Mouse (Mus musculus): ENCODE data around the gene Olfr1006. TPM values are rescaled to one million over a fixed set of nuclear protein-coding genes. Genes with fewer than 3 reads are reported as not detected.
"Not testable (repeated sequence)": the region's sequence is repeated elsewhere in the genome, so short reads cannot be mapped to it uniquely, and the experiment has no call there.

The Olfr1006 gene
- total RNA-seq (2015; ENCODE audit: low replicate concordance): not detected in 2 replicates
- total RNA-seq (2017; ENCODE audit: low replicate concordance): not detected in 2 replicates

DNA sequence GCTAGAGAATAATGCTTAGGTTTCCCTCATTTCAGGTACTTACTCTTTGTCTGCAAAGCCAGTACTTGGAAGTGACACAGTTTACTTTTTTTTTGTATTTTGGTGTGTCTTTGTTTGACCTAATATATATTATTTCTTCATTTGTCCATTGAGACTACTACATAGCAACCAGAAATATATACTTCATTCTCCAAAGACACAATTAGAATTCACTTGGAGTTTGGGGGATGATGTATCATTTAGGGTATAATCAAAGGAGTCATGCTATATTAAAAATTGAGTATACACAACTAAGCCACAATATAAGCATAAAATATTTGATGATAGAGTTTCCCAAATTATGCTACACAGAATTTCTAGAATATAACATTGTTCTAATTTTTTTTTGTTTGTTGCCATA, at the start of gene Olfr1006:
Olfr1006 (minus strand) TSS at position 101 of the 400 bp plus-strand sequence.
- ATAC-seq (replicated peaks; ENCODE audit: low FRiP score, poor library complexity, severe bottlenecking): no peak

DNA sequence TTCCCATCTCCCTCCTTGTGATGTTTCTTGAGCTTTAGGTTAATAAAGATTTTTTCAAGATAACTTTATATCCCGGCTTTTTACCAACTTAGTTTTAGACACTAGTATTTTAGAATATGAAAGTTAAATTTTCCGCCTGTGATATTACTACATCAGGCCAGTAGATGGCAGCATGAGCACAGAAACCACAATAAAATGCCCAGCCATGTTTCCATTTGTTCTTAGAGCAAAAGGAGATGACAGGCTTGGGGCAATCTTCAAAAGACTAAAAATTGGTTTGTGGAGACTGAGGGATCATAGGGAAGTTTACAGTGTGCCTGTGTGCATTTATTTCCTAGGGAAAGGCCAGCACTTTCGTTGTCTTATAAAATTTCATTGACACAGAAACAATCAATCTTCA, 47.2 kb upstream of the Olfr1006 start:
- no peak for ATAC-seq (replicated peaks; ENCODE audit: low FRiP score, poor library complexity, severe bottlenecking)

DNA sequence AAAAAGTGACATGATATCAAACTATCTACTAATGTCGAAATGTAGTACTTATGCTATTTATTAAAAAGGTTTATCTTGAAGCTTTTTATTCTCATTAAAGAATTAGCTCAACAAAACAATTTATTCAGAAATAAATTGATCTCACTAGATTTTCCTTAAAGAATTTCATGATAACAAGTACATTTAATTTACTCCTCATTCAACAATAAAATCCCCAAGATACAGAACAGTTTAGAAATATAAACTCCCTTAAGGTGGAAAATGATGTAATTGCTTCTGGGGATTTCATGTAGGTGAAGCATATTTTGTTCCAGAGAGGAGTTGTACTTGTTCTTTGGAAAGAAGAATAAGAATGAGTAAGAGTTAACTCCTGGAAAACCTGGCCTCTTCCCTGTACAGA, 36.6 kb upstream of the Olfr1006 start, which contains the start of gene Olfr1009:
Olfr1009 (plus strand) TSS at position 301 of the 400 bp plus-strand sequence.
- no peak for ATAC-seq (replicated peaks; ENCODE audit: low FRiP score, poor library complexity, severe bottlenecking)

DNA sequence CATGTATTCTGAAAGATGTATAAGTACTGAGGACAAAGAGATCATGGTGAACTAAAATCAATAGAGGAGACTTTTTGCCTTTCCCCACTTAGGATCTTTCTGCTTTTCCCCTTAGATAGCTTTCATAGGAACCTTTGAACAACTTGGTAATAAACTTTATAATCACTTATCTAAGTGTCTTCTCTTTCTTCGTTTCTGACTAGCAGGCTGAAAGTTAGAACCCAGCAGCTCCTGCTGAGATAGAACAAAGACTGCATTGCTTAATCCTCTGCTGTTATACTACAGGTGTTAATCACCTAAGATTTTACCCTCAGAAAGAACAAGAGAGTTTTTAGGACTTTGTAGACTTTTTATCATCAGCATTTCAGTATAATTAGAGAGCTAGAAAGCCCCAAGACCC, 32.6 kb upstream of the Olfr1006 start:
- ATAC-seq (replicated peaks; ENCODE audit: low FRiP score, poor library complexity, severe bottlenecking): no peak

DNA sequence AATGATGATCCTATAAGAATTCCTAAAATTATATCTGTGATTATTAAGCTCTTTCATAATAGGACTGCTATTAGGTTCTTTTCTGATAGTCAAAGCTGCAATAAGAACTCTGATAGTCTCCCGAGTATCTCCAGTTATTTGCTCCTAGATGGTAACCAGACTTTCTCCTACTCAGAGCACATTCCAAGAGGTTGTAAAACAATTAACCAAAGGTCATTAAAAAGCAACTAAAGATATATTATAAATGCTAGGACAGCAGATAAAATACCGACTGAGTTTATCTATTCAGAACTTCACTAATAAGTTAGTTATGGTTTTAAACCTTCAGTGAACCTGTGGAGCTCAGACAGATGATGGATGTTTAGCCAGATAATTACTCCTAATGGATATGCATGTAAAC, 32.1 kb upstream of the Olfr1006 start:
- not testable (repeated sequence) for ATAC-seq (replicated peaks; ENCODE audit: low FRiP score, poor library complexity, severe bottlenecking)

DNA sequence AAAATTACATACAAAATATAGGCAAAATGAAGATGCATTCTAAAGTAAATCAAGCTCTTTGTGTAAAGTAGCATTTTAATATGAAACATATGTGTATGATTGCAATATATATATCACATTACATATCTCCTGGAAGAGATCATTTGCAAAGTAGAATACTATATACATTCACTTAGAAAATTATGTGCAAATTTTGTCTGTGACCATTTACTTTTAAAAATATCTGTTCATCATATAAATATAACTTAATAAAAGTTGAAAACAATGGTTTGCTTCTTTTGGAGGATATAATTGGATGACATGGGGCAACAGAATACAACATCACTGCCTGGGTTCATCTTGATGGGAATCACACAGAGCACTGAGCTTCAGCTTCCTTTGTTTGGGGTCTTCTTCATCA, 10.6 kb upstream of the Olfr1006 start, which contains the start of gene Olfr1008:
Olfr1008 (plus strand) TSS at position 301 of the 400 bp plus-strand sequence.
- ATAC-seq (replicated peaks; ENCODE audit: low FRiP score, poor library complexity, severe bottlenecking): no peak

DNA sequence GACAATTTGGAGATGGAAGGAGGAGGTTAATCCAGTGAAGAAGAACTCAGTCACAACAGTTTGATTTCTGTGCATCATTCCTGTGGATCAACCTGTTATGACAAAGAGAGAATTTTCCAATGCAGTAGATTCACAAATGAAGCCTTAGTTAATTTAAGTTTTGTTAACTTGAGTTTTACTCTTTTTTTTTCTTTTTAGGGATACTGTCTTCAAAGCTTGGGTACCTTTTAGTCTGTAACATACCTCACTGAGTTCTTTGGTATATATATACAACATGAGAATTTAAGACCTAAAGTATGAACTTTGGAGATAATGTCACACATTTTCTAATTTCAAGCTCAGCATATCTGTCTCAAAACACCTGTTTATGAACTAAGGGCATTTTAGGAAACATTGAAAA, 14.2 kb downstream of the Olfr1006 start, which contains the start of gene Olfr154:
Olfr154 (minus strand) TSS at position 101 of the 400 bp plus-strand sequence.
- not testable (repeated sequence) for ATAC-seq (replicated peaks; ENCODE audit: low FRiP score, poor library complexity, severe bottlenecking)

DNA sequence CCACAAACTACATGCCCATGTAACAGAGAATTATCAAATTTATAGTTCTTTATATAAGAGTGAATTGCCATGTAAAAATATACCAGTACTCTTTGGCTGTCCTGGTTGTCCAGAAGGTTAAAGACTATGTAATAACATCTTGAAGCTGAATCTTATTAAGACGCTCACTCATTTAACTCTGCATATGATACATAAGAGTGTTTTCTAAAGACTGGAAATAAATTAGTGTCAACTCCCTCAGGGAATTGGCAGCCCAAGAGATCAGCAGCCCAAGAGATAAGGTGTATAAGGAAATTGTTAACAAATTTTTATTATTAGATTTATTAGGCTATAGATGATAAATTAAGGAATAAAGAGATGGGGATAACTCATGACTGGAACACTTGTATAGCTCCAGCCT, 28.0 kb downstream of the Olfr1006 start, which contains the start of gene Olfr1002:
Olfr1002 (minus strand) TSS at position 101 of the 400 bp plus-strand sequence.
- ATAC-seq (replicated peaks; ENCODE audit: low FRiP score, poor library complexity, severe bottlenecking): no peak

Other genes starting within 250 kb of the Olfr1006 start
- not detected in 2 replicates for gene Olfr994, start 242.3 kb downstream of the Olfr1006 start, total RNA-seq (2015; ENCODE audit: low replicate concordance)
- not detected in 2 replicates for gene Olfr994, start 242.3 kb downstream of the Olfr1006 start, total RNA-seq (2017; ENCODE audit: low replicate concordance)
- gene Olfr995, start 235.1 kb downstream of the Olfr1006 start, total RNA-seq (2015; ENCODE audit: low replicate concordance): not detected in 2 replicates
- gene Olfr995, start 235.1 kb downstream of the Olfr1006 start, total RNA-seq (2017; ENCODE audit: low replicate concordance): not detected in 2 replicates
- not detected in 2 replicates for gene 4833423E24Rik, start 159.7 kb downstream of the Olfr1006 start, total RNA-seq (2015; ENCODE audit: low replicate concordance)
- gene 4833423E24Rik, start 159.7 kb downstream of the Olfr1006 start, total RNA-seq (2017; ENCODE audit: low replicate concordance): not detected in 2 replicates
- gene Olfr996, start 99.6 kb downstream of the Olfr1006 start, total RNA-seq (2015; ENCODE audit: low replicate concordance): not detected in 2 replicates
- not detected in 2 replicates for gene Olfr996, start 99.6 kb downstream of the Olfr1006 start, total RNA-seq (2017; ENCODE audit: low replicate concordance)
- gene Olfr998, start 89.8 kb downstream of the Olfr1006 start, total RNA-seq (2015; ENCODE audit: low replicate concordance): not detected in 2 replicates
- not detected in 2 replicates for gene Olfr998, start 89.8 kb downstream of the Olfr1006 start, total RNA-seq (2017; ENCODE audit: low replicate concordance)
- not detected in 2 replicates for gene Olfr1000, start 66.9 kb downstream of the Olfr1006 start, total RNA-seq (2015; ENCODE audit: low replicate concordance)
- gene Olfr1000, start 66.9 kb downstream of the Olfr1006 start, total RNA-seq (2017; ENCODE audit: low replicate concordance): not detected in 2 replicates
- not detected in 2 replicates for gene Olfr1002, start 28.1 kb downstream of the Olfr1006 start, total RNA-seq (2015; ENCODE audit: low replicate concordance)
- not detected in 2 replicates for gene Olfr1002, start 28.1 kb downstream of the Olfr1006 start, total RNA-seq (2017; ENCODE audit: low replicate concordance)
- not detected in 2 replicates for gene Olfr154, start 14.3 kb downstream of the Olfr1006 start, total RNA-seq (2015; ENCODE audit: low replicate concordance)
- not detected in 2 replicates for gene Olfr154, start 14.3 kb downstream of the Olfr1006 start, total RNA-seq (2017; ENCODE audit: low replicate concordance)
- gene Olfr1008, start 10.7 kb upstream of the Olfr1006 start, total RNA-seq (2015; ENCODE audit: low replicate concordance): not detected in 2 replicates
- gene Olfr1008, start 10.7 kb upstream of the Olfr1006 start, total RNA-seq (2017; ENCODE audit: low replicate concordance): not detected in 2 replicates
- not detected in 2 replicates for gene Olfr1009, start 36.7 kb upstream of the Olfr1006 start, total RNA-seq (2015; ENCODE audit: low replicate concordance)
- gene Olfr1009, start 36.7 kb upstream of the Olfr1006 start, total RNA-seq (2017; ENCODE audit: low replicate concordance): not detected in 2 replicates
- gene Olfr1012, start 84.0 kb upstream of the Olfr1006 start, total RNA-seq (2015; ENCODE audit: low replicate concordance): not detected in 2 replicates
- not detected in 2 replicates for gene Olfr1012, start 84.0 kb upstream of the Olfr1006 start, total RNA-seq (2017; ENCODE audit: low replicate concordance)
- gene Olfr1013, start 88.3 kb upstream of the Olfr1006 start, total RNA-seq (2015; ENCODE audit: low replicate concordance): not detected in 2 replicates
- not detected in 2 replicates for gene Olfr1013, start 88.3 kb upstream of the Olfr1006 start, total RNA-seq (2017; ENCODE audit: low replicate concordance)
- gene Olfr1014, start 93.9 kb upstream of the Olfr1006 start, total RNA-seq (2015; ENCODE audit: low replicate concordance): not detected in 2 replicates
- not detected in 2 replicates for gene Olfr1014, start 93.9 kb upstream of the Olfr1006 start, total RNA-seq (2017; ENCODE audit: low replicate concordance)
- gene Olfr1015, start 103.2 kb upstream of the Olfr1006 start, total RNA-seq (2015; ENCODE audit: low replicate concordance): not detected in 2 replicates
- not detected in 2 replicates for gene Olfr1015, start 103.2 kb upstream of the Olfr1006 start, total RNA-seq (2017; ENCODE audit: low replicate concordance)
- gene Olfr1016, start 123.8 kb upstream of the Olfr1006 start, total RNA-seq (2015; ENCODE audit: low replicate concordance): not detected in 2 replicates
- not detected in 2 replicates for gene Olfr1016, start 123.8 kb upstream of the Olfr1006 start, total RNA-seq (2017; ENCODE audit: low replicate concordance)
- gene Olfr1018, start 139.7 kb upstream of the Olfr1006 start, total RNA-seq (2015; ENCODE audit: low replicate concordance): not detected in 2 replicates
- 0.39 TPM in 1 of 2 replicates, not detected in the other for gene Olfr1018, start 139.7 kb upstream of the Olfr1006 start, total RNA-seq (2017; ENCODE audit: low replicate concordance)
- gene Olfr1019, start 166.7 kb upstream of the Olfr1006 start, total RNA-seq (2015; ENCODE audit: low replicate concordance): not detected in 2 replicates
- not detected in 2 replicates for gene Olfr1019, start 166.7 kb upstream of the Olfr1006 start, total RNA-seq (2017; ENCODE audit: low replicate concordance)
- not detected in 2 replicates for gene Olfr1020, start 168.3 kb upstream of the Olfr1006 start, total RNA-seq (2015; ENCODE audit: low replicate concordance)
- not detected in 2 replicates for gene Olfr1020, start 168.3 kb upstream of the Olfr1006 start, total RNA-seq (2017; ENCODE audit: low replicate concordance)
- gene Olfr1022, start 189.8 kb upstream of the Olfr1006 start, total RNA-seq (2015; ENCODE audit: low replicate concordance): not detected in 2 replicates
- not detected in 2 replicates for gene Olfr1022, start 189.8 kb upstream of the Olfr1006 start, total RNA-seq (2017; ENCODE audit: low replicate concordance)
- not detected in 2 replicates for gene Olfr1023, start 206.9 kb upstream of the Olfr1006 start, total RNA-seq (2015; ENCODE audit: low replicate concordance)
- not detected in 2 replicates for gene Olfr1023, start 206.9 kb upstream of the Olfr1006 start, total RNA-seq (2017; ENCODE audit: low replicate concordance)
- not detected in 2 replicates for gene Olfr1024, start 226.3 kb upstream of the Olfr1006 start, total RNA-seq (2015; ENCODE audit: low replicate concordance)
- gene Olfr1024, start 226.3 kb upstream of the Olfr1006 start, total RNA-seq (2017; ENCODE audit: low replicate concordance): not detected in 2 replicates
- gene Olfr1025-ps1, start 236.4 kb upstream of the Olfr1006 start, total RNA-seq (2015; ENCODE audit: low replicate concordance): not detected in 2 replicates
- not detected in 2 replicates for gene Olfr1025-ps1, start 236.4 kb upstream of the Olfr1006 start, total RNA-seq (2017; ENCODE audit: low replicate concordance)
- gene Olfr1026, start 242.8 kb upstream of the Olfr1006 start, total RNA-seq (2015; ENCODE audit: low replicate concordance): not detected in 2 replicates
- not detected in 2 replicates for gene Olfr1026, start 242.8 kb upstream of the Olfr1006 start, total RNA-seq (2017; ENCODE audit: low replicate concordance)